Mouse (Mus musculus) stomach, embryonic 16.5 days (tissue): ENCODE results near the gene Micu1. TPM values are rescaled to one million over a fixed set of nuclear protein-coding genes. Genes with fewer than 3 reads are reported as not detected.

Experiments used
- ATAC-seq: fragments of 200-750 bp; cut with Nextera tagmentation; 2 replicates; pipeline ENCODE4 v1.8.0; 2017; ENCODE audit warnings: moderate number of reproducible peaks, moderate TSS enrichment; ENCODE audit not compliant: insufficient read depth, low FRiP score
- H3K27ac ChIP-seq: fragments of 300-500 bp; sonication (generic); 2 replicates; pipeline ENCODE4 v1.5.1; 2014; ENCODE audit warnings: low read length
- H3K27me3 ChIP-seq: fragments of 300-500 bp; sonication (generic); 2 replicates; pipeline ENCODE4 v1.6.1; 2014; ENCODE audit warnings: low read length, control low read depth, mixed read lengths; ENCODE audit not compliant: control insufficient read depth, insufficient read depth
- H3K36me3 ChIP-seq: fragments of 300-500 bp; sonication (generic); 2 replicates; pipeline ENCODE4 v1.6.1; 2014; ENCODE audit warnings: low read length; ENCODE audit not compliant: control insufficient read depth, insufficient read depth
- H3K4me1 ChIP-seq: fragments of 300-500 bp; sonication (generic); 2 replicates; pipeline ENCODE4 v1.6.1; 2014; ENCODE audit warnings: low read length, control low read depth, mixed read lengths; ENCODE audit not compliant: control insufficient read depth, insufficient read depth
- H3K4me2 ChIP-seq: fragments of 300-500 bp; sonication (generic); 2 replicates; pipeline ENCODE4 v1.6.1; 2014; ENCODE audit warnings: low read depth, low read length, mixed read lengths
- H3K4me3 ChIP-seq: fragments of 300-500 bp; sonication (generic); replicated peaks from 2 replicates; pipeline ENCODE4 v1.5.1; 2014; ENCODE audit warnings: mild to moderate bottlenecking, low read length
- H3K9ac ChIP-seq: fragments of 300-500 bp; sonication (generic); 2 replicates; pipeline ENCODE4 v1.6.1; 2014; ENCODE audit warnings: low read length
- H3K9me3 ChIP-seq: fragments of 300-500 bp; sonication (generic); replicated peaks from 2 replicates; pipeline ENCODE4 v1.6.1; 2016; ENCODE audit warnings: low read length, control low read depth; ENCODE audit not compliant: control insufficient read depth
- WGBS: fragments of 180-500 bp; shearing (Covaris S2); extraction: QIAGEN DNeasy Blood & Tissue Kit; methylation state at CpG from one replicate; pipeline ENCODE4 v1.1.7; 2014; 5-methylcytosine and 5-hydroxymethylcytosine counted together
- polyA plus RNA-seq: library from polyadenylated mRNA; unstranded; fragments of >200 nt; fragmentation: Nextera tagmentation; extraction: Ambion mirVana; gene quantifications from 2 replicates; pipeline ENCODE4 v1.2.1, GENCODE M21; 2015

Gene Micu1
- polyA plus RNA-seq, 1 experiment from 2014 or later = 74.1 TPM

DNA sequence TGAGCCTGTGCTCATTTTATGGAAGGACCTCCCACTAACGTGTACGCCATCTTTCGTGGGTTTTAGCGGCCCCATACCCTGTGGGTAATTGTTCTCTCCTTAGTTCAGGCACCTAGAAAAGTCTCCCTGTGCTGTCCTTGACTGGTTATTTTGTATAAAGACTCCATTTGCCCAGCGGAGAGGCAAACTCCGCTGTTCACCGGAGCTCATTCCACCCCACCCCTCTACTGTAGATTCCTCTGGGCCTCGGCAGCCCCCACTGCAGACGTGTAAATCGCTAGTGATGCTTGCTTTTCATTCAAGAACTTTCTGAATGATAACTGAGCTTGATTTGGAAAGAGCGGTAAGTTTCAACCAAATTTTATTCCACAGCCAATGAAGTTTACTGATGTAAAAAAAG, 53.4 kb downstream of the Micu1 start:
- Histone ChIP-seq H3K27ac (no peak overlapping the region), H3K9me3 (no peaks in the 10 kb centered on the region), H3K36me3 (no peaks in the 10 kb centered on the region), H3K9ac (no peak overlapping the region), H3K4me2 (no peak overlapping the region), H3K27me3 (no peaks in the 10 kb centered on the region), H3K4me3 (no peak overlapping the region), H3K4me1 (no peaks in the 10 kb centered on the region)
- 89% methylated on average over 11 of the region's 11 CpGs for WGBS
- ATAC-seq = no peak

DNA sequence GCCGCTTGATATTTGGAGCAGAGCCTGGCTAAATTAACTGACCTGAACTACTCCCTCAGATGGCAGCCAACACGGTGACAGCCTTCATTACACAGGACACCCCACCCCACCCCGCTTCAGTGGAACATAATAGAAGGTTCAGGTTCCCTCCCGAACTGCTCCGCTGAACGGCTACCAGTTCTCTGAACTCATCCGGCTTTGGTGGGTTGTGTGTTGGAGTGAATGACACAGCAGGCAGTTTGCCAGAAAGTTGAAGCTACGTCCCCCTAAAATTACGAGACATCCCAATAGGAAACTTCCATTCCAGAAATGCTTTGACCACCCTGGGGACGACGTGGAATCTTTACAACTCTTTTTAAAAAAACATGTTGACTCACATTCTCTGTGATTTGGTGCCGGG, 53.8 kb downstream of the Micu1 start:
- Histone ChIP-seq H3K4me3 (no peak overlapping the region), H3K36me3 (no peaks in the 10 kb centered on the region), H3K4me1 (no peaks in the 10 kb centered on the region), H3K27ac (no peak overlapping the region), H3K27me3 (no peaks in the 10 kb centered on the region), H3K9ac (no peak overlapping the region), H3K9me3 (no peaks in the 10 kb centered on the region), H3K4me2 (no peak overlapping the region)
- ATAC-seq = no peak
- WGBS = 78% methylated on average over 12 of the region's 12 CpGs

DNA sequence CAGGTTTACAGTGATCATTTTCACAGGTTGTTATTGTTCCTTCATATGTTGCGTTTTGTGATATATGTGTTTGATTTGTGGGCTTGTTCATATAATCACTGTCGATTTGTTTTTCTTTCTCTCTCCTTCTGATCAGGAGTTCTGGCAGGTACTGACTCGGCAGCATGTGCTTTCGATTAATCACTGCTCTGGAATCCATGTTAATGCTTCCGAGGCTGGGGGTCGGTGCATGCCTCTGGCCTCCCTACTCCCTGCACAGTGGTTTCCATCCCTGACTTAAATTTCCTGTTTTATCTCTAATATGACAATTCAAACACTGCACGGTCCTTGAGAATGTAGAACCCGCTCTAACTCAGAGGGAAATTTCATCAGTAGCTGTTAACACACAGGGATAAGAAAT, 54.3 kb downstream of the Micu1 start:
- no peak overlapping the region for H3K4me3 ChIP-seq
- 59% methylated on average over 8 of the region's 8 CpGs for WGBS

DNA sequence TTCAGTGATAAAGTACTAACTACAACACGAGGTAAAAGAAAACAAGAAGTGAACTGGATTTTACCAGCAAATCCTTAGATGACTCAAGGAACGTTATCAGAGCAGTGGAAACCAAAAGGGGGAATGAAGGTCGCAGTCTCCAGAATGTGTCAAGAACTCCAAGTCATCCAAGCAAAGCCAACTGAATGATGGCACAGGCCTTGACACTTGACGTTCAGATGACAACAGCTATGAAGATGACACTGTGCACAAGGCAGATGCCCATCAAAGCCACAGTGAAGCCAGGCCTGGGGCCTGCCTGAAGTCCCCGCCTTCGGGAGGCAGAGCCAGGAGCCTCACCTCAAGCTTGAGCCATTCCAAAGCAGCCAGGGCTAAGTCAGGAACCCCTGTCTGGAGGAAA, 62.5 kb downstream of the Micu1 start:
- no peak overlapping the region for H3K9ac ChIP-seq
- H3K36me3 ChIP-seq = no peaks in the 10 kb centered on the region
- ATAC-seq = no peak
- no peak overlapping the region for H3K4me2 ChIP-seq
- no peaks in the 10 kb centered on the region for H3K9me3 ChIP-seq
- H3K27ac ChIP-seq = no peak overlapping the region
- WGBS = 89% methylated on average over 6 of the region's 6 CpGs
- no peaks in the 10 kb centered on the region for H3K4me1 ChIP-seq
- H3K27me3 ChIP-seq = no peaks in the 10 kb centered on the region
- no peak overlapping the region for H3K4me3 ChIP-seq

More for the DNA sequence above, 54.3 kb downstream of the Micu1 start:
- no peaks in the 10 kb centered on the region for H3K9me3 ChIP-seq
- no peak for ATAC-seq
- no peak overlapping the region for H3K27ac ChIP-seq
- no peak overlapping the region for H3K9ac ChIP-seq
- no peaks in the 10 kb centered on the region for H3K36me3 ChIP-seq
- H3K4me1 ChIP-seq = no peaks in the 10 kb centered on the region
- H3K27me3 ChIP-seq = no peaks in the 10 kb centered on the region
- no peak overlapping the region for H3K4me2 ChIP-seq

DNA sequence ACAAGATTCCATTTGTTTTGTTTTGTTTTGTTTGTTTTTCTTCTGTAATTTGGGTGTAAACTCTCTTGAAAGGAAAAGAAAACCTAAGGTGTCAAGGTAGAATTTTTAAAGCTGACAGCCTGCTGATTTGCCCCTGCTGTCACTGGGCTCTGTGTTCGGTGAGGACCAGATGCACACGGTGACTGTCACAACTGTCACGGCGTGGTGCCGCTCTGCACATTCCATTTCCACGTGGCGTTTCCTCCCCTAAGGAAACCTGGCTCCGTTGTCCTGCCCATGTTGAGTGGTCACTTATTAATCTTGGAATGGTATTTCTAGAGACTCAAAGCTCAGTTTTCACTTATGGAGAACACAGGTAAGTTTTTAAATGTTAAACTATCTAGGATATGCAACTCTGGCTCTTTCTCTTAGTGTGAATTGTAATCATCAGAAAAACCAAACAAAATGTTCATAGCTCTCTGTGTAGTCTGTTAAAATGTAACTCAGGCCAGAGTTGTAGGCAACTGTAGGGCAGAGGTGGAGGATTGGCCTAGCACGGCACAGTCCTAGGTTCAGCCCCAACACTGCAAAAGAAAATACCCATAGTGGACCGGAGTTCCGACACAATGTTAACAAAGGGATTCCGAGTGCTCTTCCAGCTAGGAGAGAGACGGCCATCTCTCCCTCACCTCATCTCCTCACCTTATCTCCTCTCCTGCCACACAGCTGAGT, 66.2 kb downstream of the Micu1 start:
- Histone ChIP-seq H3K27ac (no peak overlapping the region), H3K4me2 (no peak overlapping the region), H3K36me3 (no peaks in the 10 kb centered on the region), H3K4me3 (no peak overlapping the region), H3K9ac (no peak overlapping the region), H3K27me3 (no peaks in the 10 kb centered on the region), H3K4me1 (no peaks in the 10 kb centered on the region), H3K9me3 (no peaks in the 10 kb centered on the region)
- no peak for ATAC-seq
- WGBS = 61% methylated on average over 13 of the region's 13 CpGs

DNA sequence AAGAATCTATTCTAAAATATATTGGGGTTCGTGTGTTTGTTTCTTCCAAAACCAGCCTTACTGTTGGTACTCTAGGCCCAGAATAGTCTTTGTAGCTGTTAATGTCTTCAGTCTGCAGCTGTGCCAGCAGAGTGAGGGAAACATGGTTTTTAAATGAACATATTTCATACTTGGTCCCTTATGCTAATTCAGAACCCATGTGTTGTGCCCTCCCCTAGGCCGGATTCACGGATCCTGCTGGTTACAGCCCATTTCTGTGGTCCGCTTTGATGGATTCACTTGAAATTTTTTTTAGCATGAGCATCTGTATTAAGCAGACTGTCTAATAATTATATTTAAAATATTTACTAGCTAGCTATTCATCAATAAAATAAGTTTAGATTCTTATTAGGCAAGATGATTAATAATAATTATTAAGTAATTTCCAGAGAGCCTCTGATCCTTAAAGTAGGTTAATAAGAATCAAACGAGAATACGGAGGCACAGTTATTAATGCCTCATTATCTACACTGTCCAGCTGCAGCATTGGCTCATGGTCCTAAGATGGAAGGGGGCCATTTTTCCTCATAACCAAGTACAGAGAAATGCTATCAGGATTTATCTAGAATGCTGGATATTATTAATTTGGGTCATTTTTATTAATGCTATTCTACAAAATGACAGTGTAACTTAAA, 69.2 kb downstream of the Micu1 start:
- ATAC-seq = no peak
- no peak overlapping the region for H3K9ac ChIP-seq
- WGBS = 81% methylated on average over 6 of the region's 6 CpGs

DNA sequence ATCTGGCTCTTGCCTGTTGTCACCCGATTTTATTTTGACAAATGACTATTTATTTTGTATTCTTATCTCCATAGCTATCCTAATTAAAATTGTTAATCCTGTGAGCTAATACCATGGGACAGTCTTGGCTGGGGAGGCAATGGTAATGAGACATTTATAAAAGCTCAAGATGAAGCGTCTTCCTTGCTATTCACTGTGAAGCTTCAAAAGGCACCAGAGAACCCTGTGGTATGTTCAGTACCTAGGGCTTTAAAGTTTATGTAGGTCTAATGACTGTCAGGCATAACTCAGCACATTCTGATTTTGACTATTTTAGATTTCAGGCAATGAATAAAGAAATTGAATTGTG, 69.7 kb downstream of the Micu1 start:
- Histone ChIP-seq H3K4me3 (no peak overlapping the region), H3K4me2 (no peak overlapping the region), H3K27me3 (no peaks in the 10 kb centered on the region), H3K36me3 (no peaks in the 10 kb centered on the region), H3K4me1 (peaks cover 2% of the 10 kb centered on the region), H3K27ac (no peak overlapping the region), H3K9ac (no peak overlapping the region), H3K9me3 (no peaks in the 10 kb centered on the region)
- 83% methylated on average over 2 of the region's 2 CpGs for WGBS
- no peak for ATAC-seq

More for the DNA sequence above, 69.2 kb downstream of the Micu1 start:
- no peaks in the 10 kb centered on the region for H3K36me3 ChIP-seq
- H3K4me2 ChIP-seq = no peak overlapping the region
- H3K4me1 ChIP-seq = no peaks in the 10 kb centered on the region
- H3K4me3 ChIP-seq = no peak overlapping the region
- H3K27me3 ChIP-seq = no peaks in the 10 kb centered on the region
- H3K9me3 ChIP-seq = no peaks in the 10 kb centered on the region
- H3K27ac ChIP-seq = no peak overlapping the region

DNA sequence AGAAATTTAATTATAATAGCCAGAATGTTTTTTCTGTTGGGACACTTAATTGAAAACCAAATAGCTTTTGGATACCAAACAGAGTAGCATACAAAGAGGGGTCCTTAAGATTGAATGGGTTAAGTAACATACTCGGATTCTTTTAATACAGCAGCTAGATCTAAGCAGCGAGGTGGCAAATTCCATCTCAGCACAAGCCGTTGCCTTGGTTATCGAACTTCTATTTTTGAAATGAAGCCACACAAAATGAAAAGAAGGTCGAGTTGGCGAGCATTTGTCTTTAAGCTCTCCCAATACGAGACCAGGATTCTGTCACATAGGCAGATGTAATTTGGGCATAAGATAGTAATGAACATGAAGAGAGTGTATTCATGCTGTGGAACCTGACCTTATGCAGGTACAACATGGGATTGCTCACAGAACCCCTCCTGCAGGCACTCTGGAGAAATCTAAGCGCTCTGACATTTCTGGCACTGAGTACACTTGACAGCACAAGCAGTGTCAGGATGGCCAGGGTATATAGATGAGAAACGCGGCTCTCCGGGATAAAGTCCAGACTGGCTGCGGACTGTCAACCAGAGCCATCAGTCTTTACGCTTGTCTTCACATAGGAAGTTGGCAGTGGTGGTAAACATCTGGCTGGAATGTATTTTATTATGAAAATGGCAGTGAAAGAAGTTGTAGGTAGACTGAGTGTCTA, 71.3 kb downstream of the Micu1 start:
- Histone ChIP-seq H3K27ac (no peak overlapping the region), H3K36me3 (no peaks in the 10 kb centered on the region), H3K4me1 (peaks cover 7% of the 10 kb centered on the region), H3K4me2 (no peak overlapping the region), H3K4me3 (no peak overlapping the region), H3K9ac (no peak overlapping the region), H3K27me3 (no peaks in the 10 kb centered on the region), H3K9me3 (no peaks in the 10 kb centered on the region)
- WGBS = 83% methylated on average over 13 of the region's 13 CpGs
- no peak for ATAC-seq

DNA sequence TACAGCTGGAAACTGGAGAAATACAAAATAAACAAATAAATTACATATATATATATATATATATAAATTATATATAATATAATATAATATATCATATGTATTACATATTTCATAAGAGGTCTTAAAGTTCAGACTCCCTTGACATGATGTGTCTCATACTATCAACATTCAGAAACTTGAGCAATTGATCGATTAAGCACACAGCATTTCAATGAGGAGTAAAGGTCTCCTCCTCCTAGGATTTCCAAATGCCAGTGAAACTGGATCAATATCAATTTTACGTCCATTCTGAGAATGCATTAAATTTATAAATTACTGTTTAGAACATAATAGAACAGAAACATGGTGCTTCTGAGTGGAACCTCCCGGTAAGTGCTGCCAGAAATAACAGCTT, 71.9 kb downstream of the Micu1 start:
- no peaks in the 10 kb centered on the region for H3K36me3 ChIP-seq
- no peak overlapping the region for H3K4me2 ChIP-seq
- ATAC-seq = no peak
- WGBS = 86% methylated on average over 3 of the region's 3 CpGs
- H3K4me1 ChIP-seq = peaks cover 7% of the 10 kb centered on the region
- no peak overlapping the region for H3K4me3 ChIP-seq
- no peak overlapping the region for H3K27ac ChIP-seq
- no peaks in the 10 kb centered on the region for H3K9me3 ChIP-seq
- no peaks in the 10 kb centered on the region for H3K27me3 ChIP-seq
- H3K9ac ChIP-seq = no peak overlapping the region
